Mouse (Mus musculus): Measurements from ENCODE around the gene Inca1. TPM values are rescaled to one million over a fixed set of nuclear protein-coding genes. Genes with fewer than 3 reads are reported as not detected.
A peak's percentile ranks its signal among the peaks of the same experiment; 100 is the strongest.

Gene Inca1
- polyA plus RNA-seq, 1 experiment from 2014 or later: 1.2 TPM

DNA sequence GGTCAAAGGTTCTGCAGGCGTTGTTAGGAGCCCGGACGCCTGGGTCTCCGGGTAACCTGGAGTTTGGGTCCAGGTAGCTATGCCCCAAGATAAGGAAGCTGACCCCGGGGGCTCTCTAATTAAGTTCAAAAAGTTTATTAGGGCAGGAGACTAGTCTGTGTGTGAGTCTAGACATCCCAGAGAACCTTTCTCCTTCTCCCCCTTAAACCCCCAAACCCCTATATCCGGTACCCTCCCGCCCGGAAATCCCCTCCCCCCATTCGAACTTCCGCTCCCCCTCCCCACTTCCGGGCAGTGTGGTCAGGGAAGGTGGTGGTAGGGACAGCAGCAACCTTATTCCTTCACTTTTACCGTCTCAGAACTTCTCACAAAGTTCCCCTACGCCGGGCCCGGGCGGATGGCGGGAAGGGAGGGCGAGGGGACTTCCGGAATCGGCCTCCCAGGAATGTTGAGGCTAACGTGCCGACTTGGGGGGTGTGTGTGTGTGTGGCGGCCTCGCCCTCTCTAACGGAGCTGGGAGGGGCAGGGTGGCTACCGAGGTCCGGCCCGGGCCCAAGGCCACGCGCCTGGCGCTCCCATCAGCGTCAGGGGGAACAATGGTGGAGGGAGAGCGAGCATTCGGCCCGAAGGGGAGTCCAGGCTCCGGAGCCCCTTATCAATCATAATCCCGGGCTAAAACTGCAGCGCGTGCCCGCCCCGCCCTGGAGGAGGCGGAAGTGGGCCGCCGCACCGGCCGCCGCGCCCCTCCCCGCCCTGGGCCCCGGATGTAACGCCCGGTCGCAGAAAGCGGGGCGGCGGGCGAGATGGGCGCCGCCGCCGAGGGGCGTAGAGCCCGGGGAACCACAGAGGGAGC lies 46.4 kb downstream of the Inca1 start:
- ATAC-seq: peak; percentile 70
- WGBS: 0% methylated on average over 49 of the region's 63 CpGs
- no peaks in the 10 kb centered on the region for H3K27me3 ChIP-seq (replicated peaks; ENCODE audit: control insufficient read depth, insufficient read depth, low read length)
- H3K4me2 ChIP-seq (ENCODE audit: low read length): peak overlapping the region; percentile 64
- peak overlapping the region; percentile 98 for H3K27ac ChIP-seq (ENCODE audit: low read depth, low read length)
- peaks cover 31% of the 10 kb centered on the region for H3K4me1 ChIP-seq (ENCODE audit: control insufficient read depth, insufficient read depth, low read depth, low read length)
- peak overlapping the region; percentile 99 for H3K9ac ChIP-seq (ENCODE audit: low read depth, low read length)
- peak overlapping the region; percentile 100 for H3K4me3 ChIP-seq (ENCODE audit: low read length)
- no peaks in the 10 kb centered on the region for H3K9me3 ChIP-seq (ENCODE audit: control insufficient read depth, low read length)
- peaks cover 20% of the 10 kb centered on the region for H3K36me3 ChIP-seq (ENCODE audit: control insufficient read depth, insufficient read depth, low read length)

DNA sequence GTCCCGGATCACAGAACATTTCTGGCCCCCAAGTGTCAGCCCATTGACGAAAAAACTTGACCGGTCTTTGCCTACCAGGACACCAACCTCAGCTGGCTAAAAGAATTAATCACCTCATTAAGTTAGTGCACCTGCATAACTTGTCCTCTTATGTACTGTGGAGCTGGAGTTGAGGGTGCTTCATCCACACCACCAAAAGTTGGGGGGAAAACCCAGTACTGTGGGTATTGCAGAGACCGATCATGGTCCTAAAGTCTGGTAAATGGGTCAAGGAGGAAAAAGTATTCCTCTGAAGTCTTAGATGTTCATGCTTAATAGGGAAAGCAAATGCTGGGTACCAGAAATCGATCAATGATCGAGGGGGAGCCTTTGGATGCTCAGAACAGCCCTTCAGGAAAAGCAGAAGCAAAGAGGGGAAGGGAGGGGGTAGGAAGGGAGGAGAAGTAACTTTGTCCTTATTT lies 47.0 kb downstream of the Inca1 start:
- Histone ChIP-seq H3K4me2 (ENCODE audit: low read length) (peak overlapping the region; percentile 64), H3K9ac (ENCODE audit: low read depth, low read length) (peak overlapping the region; percentile 99), H3K4me1 (ENCODE audit: control insufficient read depth, insufficient read depth, low read depth, low read length) (peaks cover 37% of the 10 kb centered on the region), H3K36me3 (ENCODE audit: control insufficient read depth, insufficient read depth, low read length) (peaks cover 20% of the 10 kb centered on the region), H3K9me3 (ENCODE audit: control insufficient read depth, low read length) (no peaks in the 10 kb centered on the region), H3K27ac (ENCODE audit: low read depth, low read length) (peak overlapping the region; percentile 98), H3K4me3 (ENCODE audit: low read length) (peak overlapping the region; percentile 100), H3K27me3 (replicated peaks; ENCODE audit: control insufficient read depth, insufficient read depth, low read length) (no peaks in the 10 kb centered on the region)
- ATAC-seq: no peak
- WGBS: 65% methylated on average over 6 of the region's 6 CpGs

DNA sequence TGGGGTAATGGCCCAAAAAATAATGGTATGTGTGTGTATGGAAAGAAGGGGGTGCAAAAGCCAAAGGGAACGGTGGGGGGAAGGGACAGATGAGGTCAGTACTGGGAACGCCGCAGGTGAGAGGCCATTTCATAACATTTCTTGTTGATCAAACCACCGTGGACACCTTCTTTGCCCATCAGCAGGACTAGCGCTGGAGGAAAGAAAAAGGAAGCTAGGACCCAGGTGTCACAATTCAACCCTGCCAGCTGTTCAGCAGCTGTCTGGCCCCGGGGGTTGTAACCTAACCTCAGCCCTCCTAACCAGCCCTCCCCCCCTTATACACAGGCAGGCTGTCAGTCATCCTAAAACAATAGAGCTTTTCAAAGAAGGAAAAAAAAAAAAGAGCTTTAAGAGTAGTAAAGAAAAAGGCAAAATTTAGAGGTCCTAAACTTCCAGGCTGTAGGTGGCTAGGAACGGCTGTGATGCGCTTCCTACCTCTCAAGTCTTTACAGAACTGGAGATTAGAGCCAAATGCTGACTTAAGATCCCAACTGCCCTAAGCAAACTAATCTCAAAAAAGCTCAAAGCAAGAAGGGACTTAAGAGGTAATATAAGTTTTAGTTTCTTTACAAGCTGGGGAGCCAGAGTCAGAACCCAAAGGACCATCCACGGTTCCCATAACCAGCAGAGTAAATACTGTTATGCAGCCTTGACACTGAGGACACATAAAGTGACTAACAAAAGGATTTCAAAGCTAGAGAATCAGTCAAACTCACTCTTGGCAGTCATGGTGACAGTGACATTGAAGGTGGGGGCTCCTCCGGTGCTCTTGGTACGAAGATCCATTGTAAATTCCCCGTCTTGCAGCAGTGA lies 47.7 kb downstream of the Inca1 start:
- H3K27ac ChIP-seq (ENCODE audit: low read depth, low read length): no peak overlapping the region; the same call in 1 of the 2 replicates
- H3K36me3 ChIP-seq (ENCODE audit: control insufficient read depth, insufficient read depth, low read length): peaks cover 20% of the 10 kb centered on the region
- H3K9me3 ChIP-seq (ENCODE audit: control insufficient read depth, low read length): no peaks in the 10 kb centered on the region
- H3K4me3 ChIP-seq (ENCODE audit: low read length): peak overlapping the region; percentile 100
- no peak for ATAC-seq
- H3K27me3 ChIP-seq (replicated peaks; ENCODE audit: control insufficient read depth, insufficient read depth, low read length): no peaks in the 10 kb centered on the region
- WGBS: 72% methylated on average over 12 of the region's 12 CpGs
- H3K9ac ChIP-seq (ENCODE audit: low read depth, low read length): no peak overlapping the region; the same call in 1 of the 2 replicates
- peak overlapping the region; percentile 64 for H3K4me2 ChIP-seq (ENCODE audit: low read length)
- peaks cover 40% of the 10 kb centered on the region for H3K4me1 ChIP-seq (ENCODE audit: control insufficient read depth, insufficient read depth, low read depth, low read length)

DNA sequence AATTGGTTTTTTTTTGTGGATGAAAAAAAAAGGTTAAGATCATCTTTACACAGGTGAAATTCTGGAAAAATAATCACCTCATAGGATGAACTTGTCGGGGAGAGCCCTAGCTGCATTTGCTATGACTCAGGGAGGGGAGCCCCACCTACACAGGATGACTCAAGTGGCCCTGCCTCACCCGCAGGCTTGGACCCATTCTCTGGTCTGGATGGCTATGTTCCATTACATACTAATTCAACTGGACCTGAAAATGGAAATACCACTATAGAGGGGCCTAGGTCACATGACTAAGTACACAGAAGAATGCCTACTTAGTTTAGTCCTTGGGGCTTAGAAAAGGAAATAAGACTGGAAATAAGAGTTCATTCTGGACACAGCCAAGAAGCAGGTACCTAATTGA lies 48.6 kb downstream of the Inca1 start:
- no peaks in the 10 kb centered on the region for H3K9me3 ChIP-seq (ENCODE audit: control insufficient read depth, low read length)
- peaks cover 20% of the 10 kb centered on the region for H3K36me3 ChIP-seq (ENCODE audit: control insufficient read depth, insufficient read depth, low read length)
- no peak overlapping the region for H3K4me2 ChIP-seq (ENCODE audit: low read length)
- 85% methylated on average over 2 of the region's 2 CpGs for WGBS
- no peaks in the 10 kb centered on the region for H3K27me3 ChIP-seq (replicated peaks; ENCODE audit: control insufficient read depth, insufficient read depth, low read length)
- no peak for ATAC-seq
- no peak overlapping the region for H3K9ac ChIP-seq (ENCODE audit: low read depth, low read length)
- H3K4me3 ChIP-seq (ENCODE audit: low read length): no peak overlapping the region
- peaks cover 37% of the 10 kb centered on the region for H3K4me1 ChIP-seq (ENCODE audit: control insufficient read depth, insufficient read depth, low read depth, low read length)
- H3K27ac ChIP-seq (ENCODE audit: low read depth, low read length): no peak overlapping the region

DNA sequence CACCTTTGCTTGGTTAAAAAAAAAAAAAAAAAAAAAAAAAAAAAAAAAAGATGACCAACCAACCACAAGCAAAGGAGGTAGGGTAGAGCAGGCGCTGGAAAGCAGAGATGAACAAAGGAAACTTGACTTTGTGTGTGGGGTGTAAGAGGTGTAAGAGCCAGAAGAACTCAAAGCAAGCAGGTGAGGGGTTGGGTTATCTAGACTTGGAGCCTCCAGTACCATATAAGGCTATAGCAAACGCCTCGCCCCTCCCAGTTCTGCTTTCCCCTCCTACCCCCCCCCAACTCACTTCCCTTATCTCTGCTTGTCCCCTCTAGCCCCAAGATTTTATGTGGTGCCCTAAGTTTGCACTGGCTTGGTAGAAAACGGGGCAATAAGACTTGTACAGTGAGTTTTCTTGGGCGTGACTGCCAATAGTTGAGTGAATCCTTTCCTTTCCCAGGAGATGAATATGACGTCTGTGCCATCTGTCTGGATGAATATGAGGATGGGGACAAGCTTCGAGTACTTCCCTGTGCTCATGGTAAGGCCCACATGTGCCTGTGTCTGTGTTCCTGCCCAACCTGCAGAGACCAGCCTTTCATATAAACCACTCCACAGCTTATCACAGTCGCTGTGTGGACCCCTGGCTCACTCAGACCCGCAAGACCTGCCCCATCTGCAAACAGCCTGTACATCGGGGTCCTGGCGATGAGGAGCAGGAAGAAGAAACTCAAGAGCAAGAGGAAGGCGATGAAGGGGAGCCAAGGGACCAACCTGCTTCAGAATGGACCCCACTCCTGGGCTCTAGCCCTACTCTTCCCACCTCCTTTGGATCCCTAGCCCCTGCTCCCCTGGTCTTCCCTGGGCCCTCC lies 49.4 kb downstream of the Inca1 start:
- Histone ChIP-seq H3K4me2 (ENCODE audit: low read length) (no peak overlapping the region), H3K9ac (ENCODE audit: low read depth, low read length) (no peak overlapping the region), H3K36me3 (ENCODE audit: control insufficient read depth, insufficient read depth, low read length) (peaks cover 20% of the 10 kb centered on the region), H3K4me1 (ENCODE audit: control insufficient read depth, insufficient read depth, low read depth, low read length) (peaks cover 37% of the 10 kb centered on the region), H3K27me3 (replicated peaks; ENCODE audit: control insufficient read depth, insufficient read depth, low read length) (no peaks in the 10 kb centered on the region), H3K27ac (ENCODE audit: low read depth, low read length) (no peak overlapping the region), H3K9me3 (ENCODE audit: control insufficient read depth, low read length) (no peaks in the 10 kb centered on the region), H3K4me3 (ENCODE audit: low read length) (no peak overlapping the region)
- WGBS: 77% methylated on average over 12 of the region's 12 CpGs
- ATAC-seq: no peak

DNA sequence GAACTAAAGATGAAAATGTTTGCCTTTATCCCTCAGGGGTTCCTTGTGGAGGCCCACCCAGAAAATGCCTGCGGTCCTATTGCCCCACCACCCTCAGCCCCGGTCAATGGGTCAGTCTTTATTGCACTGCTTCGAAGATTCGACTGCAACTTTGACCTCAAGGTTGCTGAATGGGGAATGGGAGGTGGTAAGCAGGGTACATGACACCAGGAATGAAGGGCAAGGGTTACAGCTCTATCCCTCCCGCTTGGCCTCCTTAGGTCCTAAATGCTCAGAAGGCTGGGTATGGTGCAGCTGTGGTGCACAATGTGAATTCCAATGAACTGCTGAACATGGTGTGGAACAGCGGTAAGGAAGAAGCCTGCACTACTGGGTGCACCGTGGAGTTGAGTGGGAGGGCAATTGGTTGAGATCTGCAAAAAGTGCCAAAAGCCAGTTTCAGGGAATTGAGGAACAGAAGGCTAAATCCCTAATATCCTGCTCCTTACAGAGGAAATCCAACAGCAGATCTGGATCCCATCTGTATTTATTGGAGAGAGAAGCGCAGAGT lies 50.7 kb downstream of the Inca1 start:
- H3K9ac ChIP-seq (ENCODE audit: low read depth, low read length): no peak overlapping the region
- no peaks in the 10 kb centered on the region for H3K9me3 ChIP-seq (ENCODE audit: control insufficient read depth, low read length)
- H3K4me1 ChIP-seq (ENCODE audit: control insufficient read depth, insufficient read depth, low read depth, low read length): peaks cover 40% of the 10 kb centered on the region
- H3K4me2 ChIP-seq (ENCODE audit: low read length): no peak overlapping the region
- H3K36me3 ChIP-seq (ENCODE audit: control insufficient read depth, insufficient read depth, low read length): peaks cover 26% of the 10 kb centered on the region
- no peak overlapping the region for H3K27ac ChIP-seq (ENCODE audit: low read depth, low read length)
- H3K4me3 ChIP-seq (ENCODE audit: low read length): no peak overlapping the region
- no peak for ATAC-seq
- 89% methylated on average over 8 of the region's 8 CpGs for WGBS
- no peaks in the 10 kb centered on the region for H3K27me3 ChIP-seq (replicated peaks; ENCODE audit: control insufficient read depth, insufficient read depth, low read length)

DNA sequence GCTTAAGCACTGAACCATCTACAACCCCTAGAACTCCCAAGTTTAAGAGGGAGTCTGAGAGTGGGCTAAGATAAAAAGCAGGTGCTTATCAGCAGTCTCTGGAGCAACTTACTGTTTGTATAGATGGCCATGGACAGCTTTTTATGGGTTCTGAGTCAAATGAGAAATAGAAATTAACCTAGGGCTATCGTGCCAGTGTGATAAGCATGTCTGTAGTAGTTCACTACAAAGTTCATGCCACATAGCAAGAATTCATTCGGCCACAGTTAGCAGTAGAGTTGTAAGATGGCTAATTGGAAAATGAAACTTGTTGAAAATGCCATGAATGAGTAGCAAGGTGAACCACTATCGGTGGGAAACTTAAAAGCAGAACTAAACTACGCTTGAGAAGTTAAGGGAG lies 51.4 kb downstream of the Inca1 start:
- no peak overlapping the region for H3K27ac ChIP-seq (ENCODE audit: low read depth, low read length)
- ATAC-seq: no peak
- peaks cover 40% of the 10 kb centered on the region for H3K4me1 ChIP-seq (ENCODE audit: control insufficient read depth, insufficient read depth, low read depth, low read length)
- H3K36me3 ChIP-seq (ENCODE audit: control insufficient read depth, insufficient read depth, low read length): peaks cover 27% of the 10 kb centered on the region
- peak overlapping the region; percentile 64 for H3K4me3 ChIP-seq (ENCODE audit: low read length)
- peak overlapping the region; percentile 94 for H3K4me2 ChIP-seq (ENCODE audit: low read length)
- 83% methylated on average over 4 of the region's 4 CpGs for WGBS
- H3K9ac ChIP-seq (ENCODE audit: low read depth, low read length): peak overlapping the region; percentile 71
- no peaks in the 10 kb centered on the region for H3K9me3 ChIP-seq (ENCODE audit: control insufficient read depth, low read length)
- no peaks in the 10 kb centered on the region for H3K27me3 ChIP-seq (replicated peaks; ENCODE audit: control insufficient read depth, insufficient read depth, low read length)

DNA sequence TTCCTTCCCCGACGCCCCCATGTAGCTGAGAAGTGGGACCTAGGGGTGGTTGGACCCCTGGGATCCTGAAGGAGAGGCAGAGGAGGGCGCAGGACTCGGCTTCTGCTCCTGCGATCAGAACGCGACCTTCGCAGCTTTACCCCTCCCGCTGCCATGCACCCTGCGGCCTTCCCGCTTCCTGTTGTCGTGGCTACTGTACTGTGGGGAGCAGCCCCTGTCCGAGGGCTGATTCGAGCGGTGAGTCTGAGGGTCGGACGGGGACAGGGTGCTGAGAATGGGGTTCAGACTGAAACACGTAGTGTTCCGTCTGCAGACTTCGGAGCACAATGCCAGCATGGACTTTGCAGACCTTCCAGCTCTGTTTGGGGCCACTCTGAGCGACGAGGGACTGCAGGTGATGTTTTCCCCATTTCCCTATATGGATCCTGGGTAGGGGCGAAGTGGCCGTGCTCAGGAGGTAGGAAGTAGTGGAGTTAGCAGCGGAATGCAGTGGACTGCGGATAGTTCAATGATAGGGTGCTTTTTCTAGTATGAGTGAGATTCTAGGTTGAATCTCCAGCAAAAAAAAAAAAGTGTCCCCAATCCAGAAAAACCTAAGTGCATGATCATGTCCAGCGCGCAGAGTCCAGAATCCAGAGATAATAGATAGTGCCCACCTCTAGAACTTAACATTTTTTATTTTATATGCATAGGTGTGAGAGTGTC lies 52.1 kb downstream of the Inca1 start:
- Histone ChIP-seq H3K27me3 (replicated peaks; ENCODE audit: control insufficient read depth, insufficient read depth, low read length) (no peaks in the 10 kb centered on the region), H3K9ac (ENCODE audit: low read depth, low read length) (peak overlapping the region; percentile 71), H3K27ac (ENCODE audit: low read depth, low read length) (peak overlapping the region; percentile 68), H3K4me2 (ENCODE audit: low read length) (peak overlapping the region; percentile 94), H3K36me3 (ENCODE audit: control insufficient read depth, insufficient read depth, low read length) (peaks cover 30% of the 10 kb centered on the region), H3K9me3 (ENCODE audit: control insufficient read depth, low read length) (no peaks in the 10 kb centered on the region), H3K4me1 (ENCODE audit: control insufficient read depth, insufficient read depth, low read depth, low read length) (peaks cover 36% of the 10 kb centered on the region), H3K4me3 (ENCODE audit: low read length) (peak overlapping the region; percentile 64)
- WGBS: 6% methylated on average over 28 of the region's 28 CpGs
- ATAC-seq: 0 out of 2 replicates have a peak, but pooled peaks have one; percentile 1
